Mouse (Mus musculus): ENCODE results near the gene Atxn2.

DNA sequence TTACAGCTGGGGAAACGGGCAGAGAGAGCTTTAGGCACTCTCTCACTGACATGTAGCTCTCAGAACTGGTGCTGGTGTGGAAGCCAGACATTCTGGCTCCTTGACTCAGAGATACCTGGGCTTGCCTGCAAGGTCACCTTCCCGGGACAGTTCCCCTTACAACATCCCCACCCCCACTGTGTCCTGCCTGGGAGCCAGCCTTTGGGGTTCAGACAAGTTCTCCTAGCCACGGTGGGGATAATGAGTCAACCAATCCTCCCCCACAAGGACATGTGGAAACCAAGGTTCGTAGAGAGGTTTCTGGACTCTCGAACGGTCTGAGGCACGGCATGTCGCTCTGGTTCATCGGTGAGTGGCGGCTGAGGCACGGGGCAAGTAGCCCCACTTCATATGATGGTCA lies 145.6 kb downstream of the Atxn2 start:
- no peak for TF ChIP-seq POLR2A (IDR thresholded peaks at IDR 0.05; ENCODE audit: borderline replicate concordance, control insufficient read depth, low read depth, low read length)
- no peak for TF ChIP-seq CTCF (IDR thresholded peaks at IDR 0.05; ENCODE audit: control insufficient read depth, insufficient read depth, low read length)
